Comparison of ENCODE assay signal across 9 mouse cellular contexts in the genomic region with DNA sequence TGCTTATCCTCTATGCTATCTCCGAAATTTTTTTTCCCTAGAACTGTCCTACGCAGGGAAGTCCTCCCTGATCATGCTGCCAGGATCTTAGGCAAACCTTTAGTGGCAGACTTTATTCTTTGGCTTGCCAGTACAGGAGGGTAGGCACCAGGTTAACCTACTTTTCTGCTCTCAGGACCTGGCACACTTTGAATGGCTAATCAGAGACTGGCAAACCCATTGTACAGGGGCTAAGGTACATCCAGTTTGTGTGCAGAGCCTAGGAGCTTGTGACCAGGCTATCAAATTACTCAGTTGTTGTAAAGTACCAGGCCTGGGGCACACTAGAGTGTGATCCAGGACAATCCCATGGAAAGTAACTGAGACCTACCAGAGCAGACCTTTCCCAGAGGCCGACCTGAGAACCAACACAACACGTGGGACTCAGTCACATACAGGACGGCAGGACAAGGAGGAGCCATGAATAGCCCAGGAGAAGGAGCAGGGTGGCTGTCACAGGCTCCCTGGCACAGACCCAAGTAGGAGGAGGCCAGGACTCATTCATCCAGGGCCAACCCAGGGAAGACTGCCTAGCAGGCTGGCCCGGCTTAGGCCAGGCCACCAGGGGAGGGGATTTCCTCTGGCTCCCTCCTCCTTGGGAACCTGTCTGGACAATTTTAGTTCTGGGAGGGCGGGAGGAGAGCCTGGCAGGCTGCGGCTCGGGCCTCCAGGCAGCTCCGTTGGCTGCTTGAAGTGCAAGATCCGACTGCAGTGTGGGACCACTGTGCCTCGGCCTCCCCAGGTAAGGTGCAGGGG. TPM values are rescaled to one million over a fixed set of nuclear protein-coding genes. Genes with fewer than 3 reads are reported as not detected.
A peak's percentile ranks its signal among the peaks of the same experiment; 100 is the strongest.
DNase-seq lines count a peak whose midpoint lies in the region; ATAC-seq and TF ChIP-seq lines count a peak whose summit lies in the region.
"Had no signal": no experiment of that assay in that cellular context is flagged by ENCODE, and none has a peak within 500 bp of the region (broad histone marks: within the 10 kb centered on the region; RNA-seq: fewer than 3 reads in every experiment).

Gene Rhbdl2 (plus strand): TSS at position 684 of the 795 bp plus-strand sequence.

- H3K9me3 ChIP-seq in E14TG2a.4 (ENCODE audit: low read length) = peaks cover 32% of the 10 kb centered on the region
- H3K9me3 ChIP-seq in heart, embryonic 13.5 days = no peaks in the 10 kb centered on the region
- H3K9me3 ChIP-seq in kidney, embryonic 15.5 days (replicated peaks) = no peaks in the 10 kb centered on the region
- H3K9me3 ChIP-seq in liver, embryonic 11.5 days (ENCODE audit: control insufficient read depth, low read length) = no peaks in the 10 kb centered on the region

- peak within 1 kb of the TSS; percentile 67 for H3K4me2 ChIP-seq in heart, embryonic 13.5 days
- peak within 1 kb of the TSS; percentile 52 for H3K4me2 ChIP-seq in kidney, embryonic 15.5 days
- H3K4me2 ChIP-seq in liver, embryonic 11.5 days = no peak within 1 kb of the TSS

- no peak for TF ChIP-seq CTCF in E14TG2a.4 (conservative IDR thresholded peaks at IDR 0.05; ENCODE audit: low read length)
- TF ChIP-seq CTCF in brain, embryonic 14.5 days (IDR thresholded peaks at IDR 0.05; ENCODE audit: borderline replicate concordance, extremely low read depth, insufficient read depth, insufficient read length) = no peak

- no peaks in the 10 kb centered on the region for H3K36me3 ChIP-seq in E14TG2a.4 (ENCODE audit: insufficient read depth, low read length)
- no peaks in the 10 kb centered on the region for H3K36me3 ChIP-seq in heart, embryonic 13.5 days
- no peaks in the 10 kb centered on the region for H3K36me3 ChIP-seq in kidney, embryonic 15.5 days
- H3K36me3 ChIP-seq in liver, embryonic 11.5 days (ENCODE audit: control insufficient read depth, insufficient read depth, low read length) = no peaks in the 10 kb centered on the region

- WGBS in heart, embryonic 13.5 days = 21% methylated on average over 12 of the region's 12 CpGs
- WGBS in kidney, embryonic 15.5 days = 26% methylated on average over 12 of the region's 12 CpGs
- WGBS in liver, embryonic 11.5 days = 43% methylated on average over 12 of the region's 12 CpGs

- H3K27me3 ChIP-seq in E14TG2a.4 (ENCODE audit: insufficient read depth, low read length) = no peaks in the 10 kb centered on the region
- H3K27me3 ChIP-seq in heart, embryonic 13.5 days (replicated peaks) = no peaks in the 10 kb centered on the region
- H3K27me3 ChIP-seq in kidney, embryonic 15.5 days = no peaks in the 10 kb centered on the region
- H3K27me3 ChIP-seq in liver, embryonic 11.5 days (replicated peaks; ENCODE audit: control insufficient read depth, insufficient read depth, low read length) = no peaks in the 10 kb centered on the region

- H3K4me1 ChIP-seq in E14TG2a.4 (replicated peaks; ENCODE audit: low read depth, low read length) = peaks cover 9% of the 10 kb centered on the region; the same call in 1 of the 2 replicates
- peaks cover 19% of the 10 kb centered on the region for H3K4me1 ChIP-seq in heart, embryonic 13.5 days
- peaks cover 20% of the 10 kb centered on the region for H3K4me1 ChIP-seq in kidney, embryonic 15.5 days
- H3K4me1 ChIP-seq in liver, embryonic 11.5 days (replicated peaks; ENCODE audit: control insufficient read depth, insufficient read depth, low read length) = no peaks in the 10 kb centered on the region

- DNase-seq in brain, embryonic 14.5 days (ENCODE audit: low read depth) = peak; percentile 86
- peak; percentile 37 for DNase-seq in fibroblast of lung, adult 2 months (ENCODE audit: low read depth)
- DNase-seq in liver, embryonic 11.5 days (ENCODE audit: low spot score) = no peak
- peak; percentile 21 for DNase-seq in retina, postnatal 7 days (ENCODE audit: low read depth, low spot score)

- TF ChIP-seq POLR2A in brain, embryonic 14.5 days (IDR thresholded peaks at IDR 0.05; ENCODE audit: borderline replicate concordance, extremely low read depth, insufficient read depth, insufficient read length, poor library complexity, severe bottlenecking) = no peak

- ATAC-seq in heart, embryonic 13.5 days (ENCODE audit: extremely low read depth, insufficient number of reproducible peaks, low FRiP score, low TSS enrichment) = peak; percentile 80; the same call in 1 of the 2 replicates
- ATAC-seq in kidney, embryonic 15.5 days (replicated peaks; ENCODE audit: low FRiP score) = peak; percentile 96
- peak; percentile 41; the same call in 1 of the 2 replicates for ATAC-seq in liver, embryonic 11.5 days (replicated peaks; ENCODE audit: low FRiP score)
- no peak for ATAC-seq in inflammation-experienced regulatory T-cells, adult 6 months

- peak within 1 kb of the TSS; percentile 72 for H3K9ac ChIP-seq in heart, embryonic 13.5 days
- 0 out of 2 replicates have a peak within 1 kb of the TSS, but pooled peaks have one; percentile 27 for H3K9ac ChIP-seq in kidney, embryonic 15.5 days
- H3K9ac ChIP-seq in liver, embryonic 11.5 days (ENCODE audit: low read depth, low read length) = no peak within 1 kb of the TSS
- H3K9ac ChIP-seq: liver, embryonic 14.5 days had no signal

- H3K27ac ChIP-seq in heart, embryonic 13.5 days (replicated peaks) = peak within 1 kb of the TSS; percentile 63
- peak within 1 kb of the TSS; percentile 59 for H3K27ac ChIP-seq in kidney, embryonic 15.5 days
- no peak within 1 kb of the TSS for H3K27ac ChIP-seq in liver, embryonic 11.5 days (ENCODE audit: low read depth, low read length)
- H3K27ac ChIP-seq: liver, embryonic 14.5 days had no signal

- H3K4me3 ChIP-seq in E14TG2a.4 (replicated peaks; ENCODE audit: low read length) = peak within 1 kb of the TSS; percentile 41; the same call in 1 of the 2 replicates
- H3K4me3 ChIP-seq in heart, embryonic 13.5 days = peak within 1 kb of the TSS; percentile 34
- H3K4me3 ChIP-seq in kidney, embryonic 15.5 days (replicated peaks) = peak within 1 kb of the TSS; percentile 28
- no peak within 1 kb of the TSS for H3K4me3 ChIP-seq in liver, embryonic 11.5 days (ENCODE audit: low read depth, low read length)

RNA-seq across cellular contexts. Expression of gene Rhbdl2, which starts in this region (rescaled TPM):
- 1.4 and 1.5 TPM in 2 replicates for polyA plus RNA-seq in brain, embryonic 14.5 days (2012; rRNA removed)
- polyA plus RNA-seq in heart, embryonic 13.5 days (2015; fragmentation: Nextera tagmentation; extraction: Ambion mirVana) = 2.2 and 2.3 TPM in 2 replicates
- 5.7 and 6.3 TPM in 2 replicates for polyA plus RNA-seq in kidney, embryonic 15.5 days (2015; fragmentation: Nextera tagmentation; extraction: Ambion mirVana)
- polyA plus RNA-seq in liver, embryonic 11.5 days (2014; fragmentation: Nextera tagmentation; extraction: Ambion mirVana) = 0.18 TPM in 1 of 2 replicates, not detected in the other
- polyA plus RNA-seq in inflammation-experienced regulatory T-cells, adult 6 months (2017; shearing (Covaris generic)) = under 1 TPM in 1 of 3 experiments, not detected in 2; 0.51 TPM
- polyA plus RNA-seq: liver, embryonic 14.5 days had no signal

Comparison
In these comparisons a context has a peak if more than half of its experiments do, and no peak if none do; other contexts are left out.
1. Peak in ATAC-seq in liver, embryonic 11.5 days; RNA of the gene not detected or under 1 TPM.